Mouse (Mus musculus) ES-E14 (cell line): ENCODE results near the gene Eef1a2.

ENCODE experiments used
- CHD2 ChIP-seq: IDR thresholded peaks from 2 replicates; pipeline ENCODE4 v1.6.1; 2014; ENCODE audit warnings: mild to moderate bottlenecking, low read depth, low read length, inconsistent platforms
- MAFK ChIP-seq: IDR thresholded peaks from 2 replicates; pipeline ENCODE4 v1.6.1; 2014; ENCODE audit warnings: mild to moderate bottlenecking, low read depth, low read length, inconsistent platforms; ENCODE audit not compliant: insufficient read depth
- ZC3H11A ChIP-seq: IDR thresholded peaks from 2 replicates; pipeline ENCODE4 v1.6.1; 2012; ENCODE audit warnings: low read depth, mild to moderate bottlenecking, inconsistent platforms, low read length, borderline replicate concordance
- ZNF384 ChIP-seq: IDR thresholded peaks from 2 replicates; pipeline ENCODE4 v1.6.1; 2012; ENCODE audit warnings: low read depth, low read length, inconsistent platforms

DNA sequence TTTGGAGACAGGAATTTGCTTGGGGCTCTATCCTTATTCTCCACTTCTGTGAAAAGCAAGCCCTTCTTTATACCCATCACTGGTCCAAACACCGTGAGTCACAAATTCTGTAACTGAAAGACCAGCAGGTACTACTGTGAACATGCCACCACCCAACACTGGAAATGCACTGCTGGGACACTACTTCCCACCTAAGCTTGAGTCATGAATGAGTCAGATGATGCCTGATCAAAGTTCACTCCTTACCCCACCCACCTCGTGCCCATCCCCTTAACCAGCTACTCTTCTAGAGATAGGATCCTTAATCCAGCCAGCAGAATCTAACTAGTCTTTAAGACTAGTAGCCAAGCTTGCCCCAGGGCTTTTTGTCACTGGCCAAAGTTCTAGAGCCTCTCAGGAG is 56.7 kb downstream of the Eef1a2 start:
- no peak for TF ChIP-seq ZC3H11A
- TF ChIP-seq MAFK = no peak
- no peak for TF ChIP-seq CHD2
- no peak for TF ChIP-seq ZNF384
